Mouse (Mus musculus) G1E (cell line): Measurements from ENCODE around the gene Paqr9.

Experiments used
- CTCF ChIP-seq: IDR thresholded peaks from 2 replicates; pipeline ENCODE4 v1.5.1; 2012; ENCODE audit warnings: low read depth, low read length, inconsistent platforms, mixed read lengths
- GATA1 ChIP-seq: IDR thresholded peaks from 2 replicates; pipeline ENCODE4 v1.6.1; 2012; ENCODE audit warnings: borderline replicate concordance, low read length, inconsistent platforms, mixed read lengths
- POLR2AphosphoS5 ChIP-seq: IDR thresholded peaks from 2 replicates; pipeline ENCODE4 v1.6.1; 2012; ENCODE audit warnings: low read depth, low read length, inconsistent platforms; ENCODE audit not compliant: insufficient replicate concordance
- TAL1 ChIP-seq: conservative IDR thresholded peaks from 2 replicates; pipeline ENCODE4 v1.6.1; 2012; ENCODE audit warnings: low read depth, low read length, inconsistent platforms, mixed read lengths

- TF ChIP-seq CTCF (no peak), GATA1 (no peak), TAL1 (no peak), POLR2AphosphoS5 (no peak)
Observed at GRCm38 (mm10) chr9:95569966-95570365, 10.5 kb downstream of the Paqr9 start.
